Mouse (Mus musculus): ENCODE data around the gene Vmn2r59. TPM values are rescaled to one million over a fixed set of nuclear protein-coding genes. Genes with fewer than 3 reads are reported as not detected.

The Vmn2r59 gene
- total RNA-seq (2023), result not detected

GRCm38 (mm10) chr7:42058923-42059322 lies at the start of gene Vmn2r59:
TSS of gene Vmn2r59 (minus strand) at chr7:42059023.

DNA sequence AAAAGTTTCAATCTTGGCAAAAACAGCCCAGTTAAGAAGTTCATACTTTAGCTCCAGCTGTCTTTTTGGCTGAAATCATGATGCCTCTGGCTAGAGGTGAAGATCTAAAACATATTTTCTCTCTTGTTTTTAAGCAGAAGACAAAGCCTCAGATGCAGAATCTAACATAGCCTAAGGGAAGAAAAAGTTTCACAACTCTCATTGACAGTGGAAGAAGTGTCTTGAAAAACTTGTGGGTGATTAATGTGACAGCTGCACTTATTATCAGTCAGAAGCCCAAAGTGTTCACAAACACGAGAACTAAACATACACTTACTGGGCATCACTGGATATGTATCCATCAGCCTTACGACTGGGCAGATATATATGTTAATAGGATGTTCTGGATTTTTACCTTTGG lies 48.6 kb upstream of the Vmn2r59 start, which contains the start of gene Vmn2r60:
TSS of gene Vmn2r60 (plus strand) at position 301 of the 400 bp plus-strand sequence.

Other genes starting within 250 kb of the Vmn2r59 start
- not detected for gene Vmn2r58, start 186.3 kb downstream of the Vmn2r59 start, total RNA-seq (2023)
- gene Vmn2r60, start 48.7 kb upstream of the Vmn2r59 start, total RNA-seq (2023), result not detected
- not detected for gene Vmn2r61, start 201.0 kb upstream of the Vmn2r59 start, total RNA-seq (2023)